Mouse (Mus musculus) MN1 (cell line): ENCODE data around the gene Cxadr.

Experiments used
- DNase-seq: peaks from one replicate; pipeline ENCODE4 v3.0.0-alpha.2; 2016; ENCODE audit warnings: low spot score

Cxadr gene

DNA sequence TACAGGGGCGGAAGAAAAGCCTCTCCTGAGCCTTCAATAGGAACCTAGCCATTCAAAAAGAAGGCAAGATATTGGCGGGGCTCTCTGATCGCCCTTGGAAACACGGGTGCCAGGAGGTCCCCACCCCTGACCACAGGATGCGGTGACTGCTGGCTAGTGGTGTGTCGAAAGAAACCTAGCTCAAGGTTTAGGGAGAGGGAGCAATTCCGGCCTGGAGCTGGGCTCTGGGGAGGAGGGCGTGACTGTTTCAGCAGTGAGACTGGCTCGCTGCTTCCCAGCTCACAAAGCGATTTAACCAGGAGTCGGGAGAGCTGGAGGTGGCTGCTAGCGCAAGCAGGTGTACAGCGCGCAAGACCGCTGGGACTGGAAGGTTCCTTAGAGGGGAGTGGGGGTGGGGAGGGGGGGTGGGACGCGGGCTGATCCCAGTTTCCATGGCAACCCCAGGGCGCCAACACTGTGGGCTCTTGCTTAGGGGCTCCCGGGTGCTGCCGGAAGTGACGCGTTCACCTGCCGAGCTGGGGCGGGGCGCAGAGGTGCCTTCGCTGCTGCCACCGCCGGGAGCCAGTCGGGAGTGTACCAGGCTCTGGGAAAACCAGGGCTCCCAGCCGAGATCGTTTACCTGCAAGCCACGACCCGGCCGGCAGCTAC lies at the start of gene Cxadr:
Cxadr (plus strand) TSS at position 307 of the 648 bp plus-strand sequence.
- no peak for DNase-seq

DNA sequence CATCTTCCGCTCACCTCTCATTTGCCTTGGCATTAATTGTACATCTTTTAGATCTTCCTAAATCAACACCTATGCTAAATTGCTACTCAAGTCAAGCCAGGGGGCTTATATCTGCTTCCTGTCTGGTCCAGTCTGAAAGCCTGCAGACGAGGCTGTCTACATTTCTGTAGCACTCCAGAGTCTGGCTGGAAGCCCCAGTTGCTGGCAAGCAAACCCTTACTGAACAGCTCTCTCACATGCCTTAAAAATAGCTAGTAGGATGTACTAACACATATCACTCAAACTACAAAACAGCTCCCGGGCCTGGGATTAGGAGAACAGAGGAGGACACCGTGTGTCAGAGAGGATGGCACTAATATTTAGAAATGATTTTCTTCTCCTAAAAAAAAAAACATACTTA lies 42.3 kb upstream of the Cxadr start:
- DNase-seq: no peak

DNA sequence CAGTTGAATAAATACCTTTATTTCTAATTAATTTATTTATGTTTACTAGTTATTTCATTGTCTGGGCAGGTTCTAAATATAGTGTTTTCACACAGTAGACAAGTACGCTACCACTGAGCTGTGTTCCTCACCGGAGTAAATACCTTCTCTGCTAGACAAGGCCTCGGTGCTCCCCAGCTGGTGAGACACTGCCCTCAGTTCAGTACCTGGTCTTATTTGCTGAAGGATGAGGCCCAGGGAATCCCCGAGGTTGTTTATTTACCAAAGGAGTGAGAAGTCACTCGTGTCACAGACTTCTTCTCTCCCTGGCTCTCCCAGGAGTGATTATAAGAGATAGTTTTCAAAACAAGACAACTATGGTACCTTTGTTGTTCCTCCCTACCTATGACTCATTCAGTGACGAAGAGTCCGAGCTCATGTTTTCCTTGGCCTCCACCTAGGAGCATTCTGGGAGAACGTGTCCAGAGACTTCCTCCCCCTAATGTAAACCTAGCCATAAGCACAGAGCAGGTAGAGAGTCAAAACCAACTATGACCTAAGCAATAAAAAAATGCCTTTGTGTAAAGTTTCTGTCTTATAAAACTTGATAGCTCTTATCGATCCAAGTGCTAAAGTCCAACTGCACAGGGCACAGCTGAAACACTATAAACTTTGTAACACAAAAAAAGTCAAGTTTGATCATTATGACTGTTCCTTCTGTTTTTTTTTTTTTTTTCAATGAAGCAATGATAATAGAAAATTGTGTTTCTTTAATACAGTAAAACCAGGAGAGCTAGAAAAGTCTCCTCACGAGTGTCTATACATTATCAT lies 41.0 kb upstream of the Cxadr start:
- DNase-seq: no peak

DNA sequence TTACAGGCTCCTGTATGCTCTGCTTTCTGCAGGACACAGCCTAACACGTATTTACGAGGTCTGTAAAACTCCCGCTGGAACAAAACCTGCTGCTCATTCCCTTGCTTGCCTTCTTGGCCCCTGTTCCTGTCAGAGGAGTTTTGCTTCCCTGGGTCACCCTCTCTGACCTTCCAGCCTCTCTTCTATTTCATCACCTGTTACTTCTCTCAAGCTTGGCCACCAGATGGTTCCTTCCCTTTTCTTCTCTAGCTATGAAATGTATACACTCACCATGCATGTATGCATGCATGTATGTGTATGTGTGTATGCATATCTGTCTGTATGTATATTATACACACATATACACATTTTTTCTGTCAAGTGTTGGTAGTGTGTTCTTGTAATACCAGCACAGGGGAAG lies 39.8 kb upstream of the Cxadr start:
- DNase-seq: no peak

DNA sequence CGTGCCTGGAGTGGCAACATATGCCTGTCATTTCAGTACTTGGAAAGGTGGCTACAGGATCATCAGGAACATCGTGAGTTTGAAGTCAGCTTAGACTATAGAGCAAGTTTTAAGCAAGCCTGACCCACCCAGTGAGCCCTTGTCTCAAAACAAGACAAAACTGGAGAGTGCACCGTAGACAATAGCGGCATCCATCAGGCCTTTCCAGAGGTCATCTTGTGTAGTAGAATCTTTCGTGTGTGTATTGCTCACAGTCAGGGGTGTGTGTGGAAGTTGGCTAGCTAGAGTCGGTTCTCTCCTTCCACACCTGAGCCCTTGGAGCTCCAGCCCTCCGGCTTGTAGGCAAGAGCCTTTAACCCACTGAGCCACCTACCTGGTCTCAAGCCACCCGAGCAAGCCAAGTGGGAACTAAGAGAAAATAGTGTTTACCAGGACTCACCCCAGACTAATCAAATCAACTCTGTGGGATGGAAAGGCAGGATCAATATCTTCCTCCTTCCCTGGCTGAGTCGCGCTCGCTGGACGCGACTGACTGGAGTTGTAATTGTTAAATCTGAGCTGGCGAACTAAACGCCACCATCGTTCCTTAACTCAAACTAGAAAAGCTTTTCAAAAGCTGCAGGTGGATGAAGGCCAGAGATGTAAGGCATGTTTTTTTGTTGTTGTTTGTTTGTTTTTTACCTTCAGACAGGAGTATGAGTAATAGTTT lies 36.7 kb upstream of the Cxadr start:
- DNase-seq: no peak

DNA sequence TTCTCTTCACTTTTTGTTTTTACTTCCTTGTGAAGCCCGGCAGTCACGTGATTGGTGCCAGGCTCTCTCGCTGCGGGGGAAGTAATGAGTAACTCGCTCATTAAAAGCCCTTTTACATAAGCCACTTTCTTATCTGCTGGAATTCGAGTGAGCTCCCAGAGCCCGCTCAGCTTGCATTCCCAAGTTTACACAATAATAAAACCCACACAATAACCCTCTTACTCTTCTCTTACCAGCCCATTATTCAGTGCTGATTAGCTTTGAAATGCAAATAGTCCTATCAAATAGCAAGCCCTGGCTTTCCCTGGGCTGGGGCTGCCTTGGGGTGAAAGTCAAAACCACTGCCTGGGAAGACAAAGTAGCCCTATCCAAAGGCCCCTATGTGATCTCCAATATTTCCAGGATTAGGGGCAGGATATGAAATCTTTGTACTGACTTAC lies 36.1 kb upstream of the Cxadr start:
- no peak for DNase-seq

DNA sequence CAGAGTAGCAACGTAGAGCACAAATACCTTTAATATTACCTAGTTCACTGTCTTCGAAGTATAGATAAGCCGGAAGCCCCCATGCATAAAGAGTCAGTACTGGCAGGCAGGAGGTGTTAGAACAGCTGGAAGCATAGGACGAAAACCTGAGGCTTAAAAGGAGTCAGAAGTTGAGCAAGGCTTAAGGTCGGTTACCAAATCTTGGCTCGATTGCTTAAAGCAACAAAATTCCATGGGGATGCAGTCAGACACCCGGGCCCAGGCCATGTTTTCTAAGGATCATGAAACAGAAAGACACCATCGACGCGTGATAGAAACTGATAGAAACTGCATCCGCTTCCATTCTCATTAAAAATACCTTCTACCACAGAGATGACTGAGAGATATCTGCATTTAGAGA lies 35.5 kb upstream of the Cxadr start:
- no peak for DNase-seq

DNA sequence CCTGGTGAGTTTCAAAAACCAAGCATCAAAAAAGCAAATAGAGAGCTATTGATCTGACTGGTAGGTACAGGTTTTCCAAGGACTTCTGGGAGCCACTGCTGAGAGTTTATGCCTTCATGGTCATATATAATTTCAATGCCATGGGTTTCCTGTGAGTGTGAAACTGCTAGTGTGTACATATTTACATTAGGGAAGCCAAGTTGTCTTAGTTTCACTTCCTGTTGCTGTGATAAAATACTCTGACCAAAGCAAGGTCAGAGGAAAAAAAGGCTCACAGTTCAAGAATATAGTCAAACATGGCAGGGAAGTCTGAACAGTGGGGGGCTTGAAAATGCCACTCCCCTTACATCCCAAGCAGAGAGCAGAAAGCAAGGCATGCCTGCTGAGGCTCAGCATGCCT lies 33.8 kb upstream of the Cxadr start:
- DNase-seq: no peak

DNA sequence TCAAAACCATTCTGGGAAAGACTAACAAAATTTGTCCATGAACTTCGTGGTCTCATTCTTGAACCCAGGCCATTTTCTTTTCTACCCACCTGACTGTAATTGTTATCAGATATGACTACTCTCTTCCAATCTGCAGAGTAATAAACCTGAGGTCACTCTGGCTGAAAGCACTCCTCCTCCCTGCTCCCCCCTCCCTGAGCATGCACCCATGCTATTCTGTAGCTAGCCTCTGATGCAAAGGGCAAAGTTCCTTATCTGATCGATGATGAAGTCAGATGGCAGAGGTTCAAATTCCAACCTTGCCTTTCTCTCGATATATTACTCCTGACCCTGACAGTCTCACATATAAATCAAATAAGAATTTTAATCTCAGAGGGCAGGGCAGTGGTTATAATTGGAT lies 33.1 kb upstream of the Cxadr start:
- DNase-seq: no peak

DNA sequence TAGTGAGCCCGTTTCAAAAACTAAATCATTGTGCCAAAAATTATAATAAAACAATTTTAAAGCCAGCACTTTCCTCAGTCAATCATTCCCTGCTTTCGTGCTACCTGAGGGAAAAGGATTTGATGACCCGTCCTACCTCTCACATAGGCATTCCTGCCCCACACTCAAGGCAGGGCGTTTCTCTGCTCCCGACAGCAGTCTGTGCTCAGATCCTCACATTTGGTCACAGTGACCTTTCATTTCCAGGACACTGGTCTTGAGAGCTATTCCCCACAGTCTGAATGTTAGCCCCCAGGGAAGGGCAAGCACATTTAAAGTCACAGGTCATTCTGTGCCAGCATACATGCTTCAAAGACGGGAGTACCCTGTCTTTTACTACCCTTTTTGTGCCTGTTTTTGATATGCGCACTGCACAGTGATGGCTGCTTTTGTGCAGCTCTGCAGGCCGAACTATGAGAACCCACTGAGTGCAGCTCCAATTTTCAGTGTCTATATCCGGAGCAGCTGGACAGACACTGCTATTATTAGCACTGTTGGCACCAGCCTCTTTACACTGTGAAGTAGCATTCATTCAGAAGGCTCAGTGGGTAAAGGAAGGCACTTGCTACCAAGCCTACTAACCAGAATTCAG lies 26.3 kb upstream of the Cxadr start:
- DNase-seq: no peak

DNA sequence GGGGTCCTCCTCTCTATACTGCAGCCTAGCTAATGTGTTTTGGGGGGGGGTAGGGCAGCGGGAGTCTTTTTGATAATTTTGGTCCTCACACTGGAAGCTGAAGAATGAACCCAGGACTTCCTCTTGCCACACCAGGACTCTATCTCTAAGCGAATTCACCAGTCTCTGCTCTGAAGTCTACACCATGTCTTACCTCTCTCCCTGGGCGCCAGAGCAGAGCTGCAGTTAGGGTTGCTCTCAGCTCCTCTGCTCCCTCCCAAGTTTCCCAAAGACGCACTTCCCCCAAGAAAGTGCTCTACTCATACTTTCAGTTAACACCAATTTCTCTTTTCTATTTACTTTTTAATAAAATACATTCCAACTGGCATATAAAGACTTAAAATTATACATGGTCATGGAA lies 23.7 kb upstream of the Cxadr start:
- no peak for DNase-seq

DNA sequence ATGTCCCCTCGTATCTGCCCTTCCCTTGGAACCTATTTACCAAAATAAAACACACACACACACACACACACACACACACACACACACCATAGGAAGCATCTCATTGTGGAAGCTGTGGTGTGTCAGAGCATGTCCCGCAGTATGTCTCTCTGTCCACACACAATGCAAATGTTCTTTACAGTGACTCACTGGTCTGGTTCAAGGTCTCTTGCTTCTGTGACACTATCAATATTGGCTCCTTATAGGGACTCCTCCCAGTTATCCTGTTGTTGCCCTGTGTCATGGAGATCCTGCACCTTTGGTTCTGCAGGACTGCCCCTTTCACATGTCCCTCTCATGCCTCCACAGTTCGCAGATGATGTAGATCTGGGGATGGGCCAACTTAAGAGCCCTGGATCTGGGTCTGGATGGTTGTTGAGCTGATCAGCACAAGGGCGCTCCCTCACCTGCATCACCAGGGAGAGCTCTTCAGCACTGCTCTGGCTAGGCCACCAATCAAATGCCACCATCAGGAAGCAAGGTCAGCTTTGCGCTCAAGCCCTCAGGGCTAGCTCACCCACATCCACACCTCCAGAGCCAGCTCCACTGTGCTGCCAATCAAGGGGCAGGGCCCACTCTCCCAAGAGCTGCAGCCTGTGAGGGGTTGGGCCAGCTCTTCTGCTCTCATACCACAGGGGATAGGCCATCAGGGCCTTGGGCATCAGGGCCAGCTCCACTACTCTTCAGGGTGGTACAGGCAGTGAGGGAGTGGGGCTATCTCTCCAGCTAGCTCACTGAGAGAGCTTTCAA lies 21.0 kb upstream of the Cxadr start:
- DNase-seq: no peak

DNA sequence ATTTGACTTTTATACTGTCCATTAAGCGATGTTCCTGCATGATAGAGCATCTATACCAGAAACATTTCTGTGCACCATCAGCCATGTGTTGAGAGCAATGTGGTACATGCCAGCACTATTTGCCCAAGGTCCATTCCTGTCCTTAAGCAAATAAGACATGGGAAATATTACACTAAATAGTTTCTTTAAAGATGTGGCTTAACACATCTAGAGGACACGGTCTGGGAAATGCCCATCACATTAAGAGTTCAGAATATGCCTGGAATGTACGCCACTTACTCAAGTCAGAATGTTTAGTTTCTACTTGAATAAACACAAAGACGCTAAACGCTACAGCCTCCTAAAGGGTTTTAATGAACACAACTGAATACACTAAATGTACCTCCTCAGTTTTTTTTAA lies 18.1 kb upstream of the Cxadr start:
- no peak for DNase-seq

DNA sequence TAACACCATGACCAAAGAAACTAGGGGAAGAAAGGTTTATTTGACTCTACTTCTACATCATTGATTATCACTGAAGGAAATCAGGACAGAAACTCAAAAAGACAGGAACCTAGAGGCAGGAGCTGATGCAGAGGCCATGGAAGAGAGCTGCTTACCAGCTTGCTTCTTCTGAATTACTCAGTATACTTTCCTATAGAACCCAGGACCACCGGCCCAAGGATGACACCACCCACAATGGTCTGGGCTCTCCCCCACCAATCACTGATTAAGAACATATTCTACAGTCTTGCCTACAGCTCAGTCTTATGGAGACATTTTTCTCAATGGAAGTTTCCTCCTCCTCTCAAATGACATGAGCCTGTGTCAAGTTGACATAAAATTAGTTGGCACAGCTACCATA lies 7.2 kb upstream of the Cxadr start:
- no peak for DNase-seq

DNA sequence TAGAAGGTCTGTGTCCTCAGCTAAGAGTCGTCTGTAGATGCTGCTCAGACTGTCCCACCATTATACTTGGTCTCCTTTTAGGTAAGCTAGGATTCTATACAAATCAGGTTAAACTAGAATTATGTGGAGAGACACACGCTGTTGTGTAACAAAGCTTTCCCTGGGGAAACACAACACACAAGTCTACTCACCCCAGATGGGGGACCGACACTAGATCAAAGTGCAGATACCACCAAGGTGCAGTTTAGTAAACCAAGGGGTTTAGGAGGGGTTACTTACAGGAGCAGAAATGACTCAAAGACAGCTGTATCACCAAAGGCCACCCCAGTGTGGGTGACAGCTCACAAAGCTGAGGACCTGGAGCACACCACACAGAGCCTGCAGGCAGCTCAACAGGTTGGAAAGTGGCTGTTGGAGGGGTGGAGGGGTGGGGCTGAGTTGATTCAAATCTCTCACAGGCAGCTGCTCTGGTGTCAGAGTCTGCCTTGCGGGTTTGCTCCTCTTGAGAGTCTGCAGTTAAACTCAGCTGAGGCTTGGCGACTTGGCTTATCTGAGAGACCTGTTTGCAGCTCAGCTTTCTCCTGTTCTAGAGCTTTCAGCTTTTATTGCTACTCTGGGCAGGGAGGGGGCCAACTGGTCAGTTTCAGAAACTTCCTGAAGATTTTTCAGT lies 6.5 kb upstream of the Cxadr start:
- no peak for DNase-seq

DNA sequence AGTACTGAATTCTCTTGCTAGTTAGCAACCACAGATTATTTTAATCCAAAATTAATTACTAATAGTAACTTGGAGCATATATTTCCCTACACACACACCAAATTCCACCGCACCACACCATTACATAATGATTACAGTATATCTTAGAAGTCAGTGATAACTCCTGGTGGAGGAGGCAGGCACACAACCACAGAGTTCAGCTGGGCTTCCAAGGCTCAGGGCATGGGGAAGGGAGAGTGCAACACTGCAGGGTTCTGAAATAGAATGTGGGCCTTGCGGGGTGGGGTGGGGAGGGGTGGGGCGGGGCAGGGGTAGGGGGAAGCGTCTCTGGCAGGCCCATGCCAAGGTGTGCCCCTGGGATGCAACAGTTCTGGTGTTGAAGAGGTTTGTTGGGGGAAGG lies 5.7 kb upstream of the Cxadr start:
- no peak for DNase-seq

DNA sequence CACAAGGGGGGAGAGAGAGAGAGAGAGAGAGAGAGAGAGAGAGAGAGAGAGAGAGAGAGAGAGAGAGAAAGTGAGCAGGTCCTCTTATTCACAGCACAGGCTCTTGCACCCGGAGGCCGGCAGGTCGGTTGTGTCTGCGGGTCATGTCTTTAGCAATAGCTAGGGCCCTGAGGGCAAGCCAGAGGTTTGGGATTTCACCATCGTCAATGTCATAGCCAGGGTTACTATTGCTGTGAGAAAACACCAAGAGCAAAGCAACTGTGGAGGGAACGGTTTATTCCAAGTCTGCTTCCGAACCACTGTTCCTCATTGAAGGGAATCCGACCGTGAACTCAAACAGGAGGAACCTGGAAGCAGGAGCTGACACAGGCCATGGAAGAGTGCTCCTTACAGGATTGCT lies 5.2 kb upstream of the Cxadr start:
- DNase-seq: no peak

DNA sequence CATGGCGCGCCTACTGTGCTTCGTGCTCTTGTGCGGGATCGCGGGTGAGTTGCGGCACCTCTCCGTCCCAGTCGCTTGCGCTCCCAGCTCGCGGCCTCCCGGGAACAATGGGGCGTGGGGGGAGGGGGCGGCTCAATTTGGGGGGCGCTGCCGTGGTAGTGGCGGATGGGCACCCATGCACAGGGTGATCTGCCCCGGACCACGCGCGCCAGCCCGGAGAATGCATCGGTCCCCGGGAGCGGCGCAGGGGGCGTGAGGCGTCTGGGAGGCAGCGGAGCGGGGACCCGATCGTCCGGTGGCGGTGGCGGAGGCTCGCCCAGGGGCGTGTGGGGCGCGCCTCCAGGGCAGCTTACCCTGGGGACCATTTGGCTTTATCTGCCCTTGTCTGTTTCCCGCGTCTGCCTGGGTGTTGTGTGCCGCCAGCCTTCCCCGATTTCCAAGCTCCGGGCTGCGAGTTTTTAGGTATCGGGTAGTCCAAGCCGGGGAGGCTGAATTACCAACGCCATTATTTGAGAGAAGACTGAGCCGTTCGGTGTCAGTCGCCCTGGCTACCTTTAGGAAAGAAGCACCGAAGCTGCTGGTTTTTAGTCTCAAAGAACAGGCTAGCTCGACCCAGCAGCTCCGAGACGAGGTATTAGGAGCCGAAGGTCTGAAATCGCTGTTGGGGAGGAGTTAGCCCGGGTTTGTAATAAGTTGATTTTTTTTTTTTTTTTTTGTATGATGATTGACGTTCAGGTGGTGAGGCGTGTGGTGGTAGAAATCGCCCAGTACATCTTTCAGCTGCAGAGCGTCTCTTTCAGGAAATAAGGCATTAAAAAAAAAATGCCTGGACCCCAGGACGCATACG lies 765 bp downstream of the Cxadr start:
- DNase-seq: no peak

DNA sequence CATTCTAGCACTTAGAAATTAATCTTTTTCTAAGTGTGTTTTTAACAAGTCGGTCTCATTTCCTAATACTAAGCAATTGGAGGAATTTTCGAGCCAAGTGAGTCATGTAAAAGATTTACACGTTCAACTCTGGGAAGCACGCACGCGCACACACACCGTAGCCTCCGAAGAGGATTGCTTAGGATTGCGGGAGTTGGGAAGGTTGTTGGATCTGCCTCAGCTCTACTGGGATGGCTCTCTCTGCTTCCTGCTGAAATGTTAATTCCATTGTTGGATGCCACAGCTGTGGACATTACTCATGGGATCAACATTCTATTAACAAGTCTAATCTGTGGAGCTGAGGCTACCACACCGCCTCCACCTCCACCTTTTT lies 1.4 kb downstream of the Cxadr start:
- no peak for DNase-seq

DNA sequence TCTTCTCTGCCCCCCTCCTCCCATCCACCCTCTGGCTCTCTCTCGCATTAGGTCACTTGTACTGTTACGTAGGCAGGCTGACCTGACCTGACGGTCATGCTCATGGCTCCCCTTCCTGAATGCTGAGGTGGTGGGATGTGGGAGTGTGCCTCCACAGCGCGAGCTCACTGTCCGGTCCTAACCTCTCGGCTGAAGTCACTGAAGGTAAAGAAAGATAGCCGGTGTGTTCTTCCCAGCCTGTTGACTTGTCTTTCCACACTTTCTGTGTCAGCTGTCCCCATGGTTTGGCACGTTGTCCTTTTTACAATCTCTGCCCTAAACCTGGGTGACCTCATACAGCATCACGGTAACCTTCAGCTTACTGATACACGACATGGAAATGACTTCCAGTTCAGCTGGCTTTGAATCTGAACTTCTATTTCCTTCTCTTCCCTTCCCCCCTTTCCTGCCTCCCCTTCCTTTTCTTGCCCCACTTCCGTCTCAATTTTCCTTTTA lies 4.4 kb downstream of the Cxadr start:
- no peak for DNase-seq
